Mouse (Mus musculus) heart, adult 2 months (tissue): Measurements from ENCODE around the gene Hoxa11.

Experiments
- CTCF ChIP-seq: fragments of 200-600 bp; IDR thresholded peaks from 2 replicates; pipeline ENCODE4 v1.8.1; 2022; ENCODE audit warnings: antibody characterized with exemption, mild to moderate bottlenecking, moderate library complexity
- POLR2A ChIP-seq: fragments of 200-500 bp; IDR thresholded peaks from 2 replicates; pipeline ENCODE4 v1.6.1; 2011; ENCODE audit warnings: mild to moderate bottlenecking, low read depth, low read length, control low read depth; ENCODE audit not compliant: insufficient read depth

DNA sequence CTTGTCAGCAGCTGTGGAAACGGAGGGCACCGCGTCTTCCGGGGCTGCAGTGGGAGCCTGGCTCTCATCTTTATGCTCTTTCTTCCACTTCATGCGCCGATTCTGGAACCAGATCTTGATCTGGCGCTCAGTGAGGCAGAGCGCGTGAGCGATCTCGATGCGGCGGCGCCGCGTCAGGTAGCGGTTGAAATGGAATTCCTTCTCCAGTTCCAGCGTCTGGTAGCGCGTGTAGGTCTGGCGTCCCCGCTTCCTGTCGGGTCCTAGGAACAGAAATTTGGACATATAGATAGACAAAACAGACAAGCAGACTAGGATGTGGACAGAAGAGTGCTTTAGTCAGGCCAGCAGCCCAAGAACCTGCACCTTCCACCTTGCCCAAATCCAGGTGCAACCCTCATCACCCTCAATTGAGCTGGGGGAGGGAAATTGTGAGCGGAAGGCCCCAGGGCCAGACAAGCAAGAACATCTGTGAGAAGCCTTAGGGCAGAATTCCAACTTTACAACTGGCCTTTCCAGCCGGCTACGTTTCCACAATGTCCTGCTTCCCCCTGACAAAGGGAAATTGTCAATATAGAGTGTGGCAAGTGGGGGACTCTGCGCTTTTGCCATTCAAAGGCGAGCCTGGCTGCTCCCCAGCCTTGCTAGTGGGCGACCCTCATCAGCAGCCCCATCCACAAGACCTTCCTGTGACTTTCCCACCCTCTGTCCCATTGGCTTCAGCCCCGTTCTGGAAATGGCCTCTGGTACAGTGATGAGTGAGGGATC, 29.7 kb downstream of the Hoxa11 start:
- TF ChIP-seq POLR2A, result no peak
- no peak for TF ChIP-seq CTCF
